Mouse (Mus musculus) limb, embryonic 14.5 days (tissue): Measurements from ENCODE around the gene Tmprss11a. TPM values are rescaled to one million over a fixed set of nuclear protein-coding genes. Genes with fewer than 3 reads are reported as not detected.

Experiments used
- ATAC-seq: fragments of 200-750 bp; cut with Nextera tagmentation; 2 replicates; pipeline ENCODE4 v1.8.0; 2017; ENCODE audit warnings: low read depth, moderate number of reproducible peaks, moderate TSS enrichment; ENCODE audit not compliant: low FRiP score
- DNase-seq: peaks from one replicate; pipeline ENCODE4 v3.0.0-alpha.2; 2015; ENCODE audit warnings: low spot score
- H3K27ac ChIP-seq: fragments of 300-500 bp; sonication (generic); replicated peaks from 2 replicates; pipeline ENCODE4 v1.5.1; 2014; ENCODE audit warnings: low read depth, mild to moderate bottlenecking, low read length, moderate library complexity, mixed read lengths
- H3K27me3 ChIP-seq: fragments of 300-500 bp; sonication (generic); 2 replicates; pipeline ENCODE4 v1.6.1; 2014; ENCODE audit warnings: low read length, mixed read lengths; ENCODE audit not compliant: control insufficient read depth, insufficient read depth
- H3K36me3 ChIP-seq: fragments of 300-500 bp; sonication (generic); 2 replicates; pipeline ENCODE4 v1.6.1; 2014; ENCODE audit warnings: mild to moderate bottlenecking, low read length, moderate library complexity, mixed read lengths; ENCODE audit not compliant: control insufficient read depth, insufficient read depth
- H3K4me1 ChIP-seq: fragments of 300-500 bp; sonication (generic); 2 replicates; pipeline ENCODE4 v1.6.1; 2014; ENCODE audit warnings: antibody characterized with exemption, low read length, mixed read lengths; ENCODE audit not compliant: control insufficient read depth, insufficient read depth
- H3K4me2 ChIP-seq: fragments of 300-500 bp; sonication (generic); replicated peaks from 2 replicates; pipeline ENCODE4 v1.6.1; 2014; ENCODE audit warnings: low read depth, mild to moderate bottlenecking, low read length, moderate library complexity; ENCODE audit not compliant: severe bottlenecking
- H3K4me3 ChIP-seq: fragments of 300-500 bp; sonication (generic); replicated peaks from 2 replicates; pipeline ENCODE4 v1.5.1; 2014; ENCODE audit warnings: low read length
- H3K9ac ChIP-seq: fragments of 300-500 bp; sonication (generic); 2 replicates; pipeline ENCODE4 v1.6.1; 2014; ENCODE audit warnings: mild to moderate bottlenecking, low read depth, low read length, moderate library complexity; ENCODE audit not compliant: severe bottlenecking
- H3K9me3 ChIP-seq: fragments of 300-500 bp; sonication (generic); 2 replicates; pipeline ENCODE4 v1.6.1; 2016; ENCODE audit warnings: low read length; ENCODE audit not compliant: control insufficient read depth
- POLR2A ChIP-seq: fragments of 200-500 bp; IDR thresholded peaks from 2 replicates; pipeline ENCODE4 v1.8.0; 2012; ENCODE audit warnings: inconsistent platforms, mild to moderate bottlenecking, moderate library complexity, borderline replicate concordance; ENCODE audit not compliant: insufficient read depth, insufficient read length; ENCODE audit errors: extremely low read depth
- WGBS: fragments of 180-500 bp; shearing (Covaris S2); extraction: QIAGEN DNeasy Blood & Tissue Kit; methylation state at CpG from one replicate; pipeline ENCODE4 v1.1.7; 2014; 5-methylcytosine and 5-hydroxymethylcytosine counted together
- polyA plus RNA-seq, 2 experiments: library from polyadenylated mRNA; depleted of rRNA in 1 of 2; stranded (reverse) in 1 of 2; unstranded in 1 of 2; fragments of >200 nt; fragmentation: Nextera tagmentation in 1 of 2; extraction: Ambion mirVana in 1 of 2; gene quantifications; 2 replicates each; pipeline versions ENCODE4 v1.2.1 to v1.2.3; 2012 to 2014

Gene Tmprss11a
- polyA plus RNA-seq (2012; rRNA removed) (not detected in 2 replicates), polyA plus RNA-seq (2014; fragmentation: Nextera tagmentation; extraction: Ambion mirVana) (not detected in 2 replicates)

DNA sequence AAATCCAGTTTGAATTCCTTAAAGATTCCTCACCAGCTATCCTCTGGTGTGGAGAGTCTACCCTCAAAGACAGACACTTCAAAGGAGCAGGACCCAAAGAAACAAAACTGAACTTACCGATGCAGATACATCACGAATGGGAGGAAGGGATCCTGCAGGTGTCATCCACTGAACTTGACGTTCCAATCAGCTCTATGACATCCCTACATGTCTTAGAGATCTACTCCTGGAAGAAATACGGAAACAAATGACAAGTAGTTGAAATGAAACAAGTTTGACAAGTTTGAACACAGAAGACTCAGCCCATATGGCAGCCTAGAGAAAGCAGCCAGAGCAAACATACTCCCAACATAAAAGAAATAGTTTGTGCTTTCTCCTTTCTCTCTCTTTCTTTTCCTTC lies at the start of gene Tmprss11a:
Gene Tmprss11a, minus strand, starts transcription at position 101 of the 400 bp plus-strand sequence.
- no peaks in the 10 kb centered on the region for H3K4me1 ChIP-seq
- 69% methylated on average over 4 of the region's 4 CpGs for WGBS
- H3K9ac ChIP-seq: no peak within 1 kb of the TSS

DNA sequence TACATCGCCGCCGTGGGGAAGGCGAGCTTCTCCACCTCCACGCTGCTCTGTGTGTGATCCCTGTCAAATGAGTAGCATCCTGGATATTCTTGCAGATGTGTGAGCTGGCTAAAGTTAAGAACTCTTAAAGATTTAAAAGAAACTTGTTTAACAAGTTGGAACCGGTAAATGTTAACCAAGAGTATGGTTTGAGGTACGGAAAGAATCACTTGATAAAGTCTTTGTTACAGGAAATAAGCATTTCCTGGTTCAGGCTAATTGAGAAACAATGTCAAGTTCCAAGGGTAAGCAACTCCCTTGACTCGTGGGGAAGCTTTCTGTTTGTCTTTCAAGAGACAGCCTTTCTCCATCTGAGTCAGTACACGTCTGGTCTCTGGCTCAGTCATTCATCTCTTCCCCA lies 49.7 kb upstream of the Tmprss11a start, which contains the start of gene Tmprss11g:
Gene Tmprss11g, minus strand, starts transcription at position 101 of the 400 bp plus-strand sequence.
- Histone ChIP-seq H3K27me3 (no peaks in the 10 kb centered on the region), H3K36me3 (no peaks in the 10 kb centered on the region), H3K4me3 (no peak within 1 kb of the TSS), H3K4me2 (no peak within 1 kb of the TSS), H3K4me1 (no peaks in the 10 kb centered on the region), H3K9ac (no peak within 1 kb of the TSS), H3K9me3 (no peaks in the 10 kb centered on the region), H3K27ac (no peak within 1 kb of the TSS)
- WGBS: 76% methylated on average over 9 of the region's 9 CpGs
- no peak for TF ChIP-seq POLR2A
- ATAC-seq (no peak), DNase-seq (no peak)

More for the DNA sequence above, at the start of gene Tmprss11a:
- H3K27ac ChIP-seq: no peak within 1 kb of the TSS
- no peak within 1 kb of the TSS for H3K4me2 ChIP-seq
- ATAC-seq (no peak), DNase-seq (no peak)
- TF ChIP-seq POLR2A: no peak
- H3K36me3 ChIP-seq: no peaks in the 10 kb centered on the region
- H3K9me3 ChIP-seq: no peaks in the 10 kb centered on the region
- no peak within 1 kb of the TSS for H3K4me3 ChIP-seq
- no peaks in the 10 kb centered on the region for H3K27me3 ChIP-seq

DNA sequence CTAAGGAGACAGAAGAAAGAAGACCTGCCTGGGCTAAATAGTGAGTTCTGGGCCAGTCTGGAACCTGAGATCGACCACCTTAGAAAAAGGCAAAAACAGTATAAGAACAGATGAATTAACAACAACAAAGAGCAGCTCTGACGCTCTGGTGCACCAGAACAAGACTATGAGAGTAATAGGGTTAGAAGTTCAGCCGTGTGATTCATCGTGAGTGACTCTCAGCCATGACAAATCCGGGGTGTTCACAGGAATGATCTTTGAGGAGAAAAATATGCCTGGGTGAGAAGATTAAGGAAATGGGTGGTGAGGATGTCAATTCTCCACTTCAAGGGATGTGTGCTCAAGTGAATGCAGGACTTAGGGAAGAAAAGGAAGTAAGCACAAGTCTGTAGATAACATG lies 42.7 kb upstream of the Tmprss11a start:
- no peak overlapping the region for H3K27ac ChIP-seq
- no peaks in the 10 kb centered on the region for H3K4me1 ChIP-seq
- ATAC-seq (no peak), DNase-seq (no peak)
- H3K27me3 ChIP-seq: no peaks in the 10 kb centered on the region
- H3K4me3 ChIP-seq: no peak overlapping the region
- H3K9me3 ChIP-seq: no peaks in the 10 kb centered on the region
- no peak overlapping the region for H3K9ac ChIP-seq
- H3K36me3 ChIP-seq: no peaks in the 10 kb centered on the region
- WGBS: 82% methylated on average over 5 of the region's 5 CpGs
- H3K4me2 ChIP-seq: no peak overlapping the region
- TF ChIP-seq POLR2A: no peak

DNA sequence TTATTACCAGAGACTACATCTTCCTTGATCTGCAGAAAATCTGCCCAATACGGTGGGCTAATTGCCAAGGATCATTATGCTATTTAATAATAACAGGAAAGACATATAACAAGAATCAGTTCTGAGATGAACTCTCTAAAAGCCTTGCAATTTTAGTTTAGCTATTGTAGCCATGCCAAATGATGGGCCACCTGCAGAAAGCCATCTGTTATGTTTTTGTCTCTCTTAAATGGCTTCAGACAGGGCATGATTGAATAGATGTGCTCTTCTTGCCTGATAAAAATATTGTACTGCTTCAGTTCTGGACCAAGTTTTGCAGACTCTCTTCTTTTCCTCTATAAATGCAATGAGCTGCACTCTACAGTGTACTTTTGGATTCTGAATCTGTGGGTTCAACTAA lies 24.7 kb upstream of the Tmprss11a start:
- Histone ChIP-seq H3K4me1 (no peaks in the 10 kb centered on the region), H3K27ac (no peak overlapping the region), H3K36me3 (no peaks in the 10 kb centered on the region), H3K9me3 (no peaks in the 10 kb centered on the region), H3K4me2 (no peak overlapping the region), H3K27me3 (no peaks in the 10 kb centered on the region), H3K4me3 (no peak overlapping the region), H3K9ac (no peak overlapping the region)
- ATAC-seq: no peak
- no peak for TF ChIP-seq POLR2A
- no peak for DNase-seq
- WGBS: 68% methylated on average over 1 of the region's 1 CpGs

DNA sequence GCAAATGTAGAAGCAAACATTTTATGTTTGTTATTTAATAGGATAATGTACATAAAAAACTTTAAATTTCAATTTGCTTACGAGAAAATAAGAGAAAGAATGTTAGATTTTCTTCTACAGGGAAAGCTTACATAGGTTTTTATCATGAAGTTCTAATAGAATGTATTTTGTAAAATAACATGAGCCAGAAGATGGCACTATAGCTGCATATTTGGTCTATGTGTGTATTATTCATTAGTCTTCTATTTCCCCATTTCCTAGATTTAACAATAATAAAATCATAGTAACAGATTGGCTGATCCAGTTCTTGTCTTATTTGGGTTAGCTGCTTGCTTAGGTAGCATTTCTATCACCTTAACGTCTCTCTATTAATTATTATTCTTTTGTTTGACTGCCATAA lies 13.8 kb upstream of the Tmprss11a start:
- Histone ChIP-seq H3K4me1 (no peaks in the 10 kb centered on the region), H3K4me3 (no peak overlapping the region), H3K27ac (no peak overlapping the region), H3K4me2 (no peak overlapping the region), H3K36me3 (no peaks in the 10 kb centered on the region), H3K27me3 (no peaks in the 10 kb centered on the region), H3K9me3 (no peaks in the 10 kb centered on the region), H3K9ac (no peak overlapping the region)
- no peak for TF ChIP-seq POLR2A
- DNase-seq (peak; percentile 53), ATAC-seq (no peak)
- 77% methylated on average over 2 of the region's 2 CpGs for WGBS

DNA sequence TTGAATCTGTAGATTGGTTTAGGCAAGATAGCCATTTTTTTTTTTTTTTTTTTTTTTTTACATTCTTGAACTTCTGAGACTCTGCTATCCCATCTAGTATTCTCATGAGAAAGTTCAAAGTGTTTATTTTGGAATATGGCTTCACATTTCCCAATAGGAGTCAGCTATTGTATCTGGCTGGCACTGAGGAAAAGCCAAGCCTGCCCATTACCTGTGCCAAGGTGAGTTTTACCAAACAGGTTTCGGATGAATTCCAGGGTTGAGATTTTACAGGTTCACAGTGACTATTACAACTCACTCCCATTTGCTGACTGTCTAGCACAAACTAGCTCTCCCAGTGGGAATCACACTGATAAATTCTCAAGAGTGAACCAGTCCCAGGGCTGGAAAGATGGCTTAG lies 13.2 kb upstream of the Tmprss11a start:
- H3K27ac ChIP-seq: no peak overlapping the region
- no peaks in the 10 kb centered on the region for H3K4me1 ChIP-seq
- no peaks in the 10 kb centered on the region for H3K27me3 ChIP-seq
- DNase-seq (no peak), ATAC-seq (no peak)
- no peaks in the 10 kb centered on the region for H3K36me3 ChIP-seq
- TF ChIP-seq POLR2A: no peak
- H3K4me3 ChIP-seq: no peak overlapping the region
- H3K9me3 ChIP-seq: no peaks in the 10 kb centered on the region
- no peak overlapping the region for H3K9ac ChIP-seq
- no peak overlapping the region for H3K4me2 ChIP-seq
- WGBS: 86% methylated on average over 1 of the region's 1 CpGs
